33 mouse cellular contexts compared by ENCODE assay signal in the genomic region with DNA sequence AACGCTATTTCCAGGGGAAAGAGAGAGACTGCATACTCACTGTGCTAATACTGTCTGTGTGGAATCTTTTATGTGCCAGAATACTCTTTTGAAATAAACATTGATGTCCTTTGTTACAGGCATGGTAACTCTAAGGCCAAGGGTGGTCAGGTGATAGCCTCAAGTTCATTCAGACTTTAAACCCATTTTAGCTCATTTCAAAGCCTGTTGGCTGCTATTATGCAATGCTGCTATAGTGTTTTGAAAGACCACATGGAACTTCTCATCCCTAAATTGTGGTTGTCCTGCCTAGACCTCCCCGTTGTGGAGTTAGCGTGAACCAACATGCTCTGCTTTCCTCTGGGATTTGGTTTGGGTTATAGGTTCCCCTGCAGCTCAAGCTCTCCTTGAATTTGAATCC. TPM values are rescaled to one million over a fixed set of nuclear protein-coding genes. Genes with fewer than 3 reads are reported as not detected.
A peak's percentile ranks its signal among the peaks of the same experiment; 100 is the strongest.
DNase-seq lines count a peak whose midpoint lies in the region; ATAC-seq and TF ChIP-seq lines count a peak whose summit lies in the region.
"Had no signal": no experiment of that assay in that cellular context is flagged by ENCODE, and none has a peak within 500 bp of the region (broad histone marks: within the 10 kb centered on the region; RNA-seq: fewer than 3 reads in every experiment).

No protein-coding gene starts in this region.

- H3K4me3 ChIP-seq in left cerebral cortex, adult 2 months, result no peak overlapping the region
- no peak overlapping the region for H3K4me3 ChIP-seq in testis, adult 2 months (ENCODE audit: control insufficient read depth, low read depth, low read length)
- H3K4me3 ChIP-seq: heart, adult 2 months; heart, embryonic 12.5 days; hindbrain, embryonic 13.5 days; kidney, embryonic 15.5 days; liver, embryonic 13.5 days had no signal

- TF ChIP-seq POLR2A in testis, adult 2 months (IDR thresholded peaks at IDR 0.05; ENCODE audit: control insufficient read depth, low read depth, low read length), result no peak

- intact Hi-C loops in left cerebral cortex, adult 2 months (cut with DNase I), result no loop called here

- ATAC-seq in cerebellum, adult (ENCODE audit: insufficient number of reproducible peaks, low FRiP score, low TSS enrichment), result no peak
- ATAC-seq: forebrain, embryonic 14.5 days; intestine, embryonic 16.5 days; midbrain, embryonic 16.5 days had no signal

- peaks cover 7% of the 10 kb centered on the region for H3K4me1 ChIP-seq in testis, adult 2 months (ENCODE audit: control insufficient read depth, insufficient read depth, low read length)

- no peaks in the 10 kb centered on the region for H3K27me3 ChIP-seq in testis, adult 2 months (ENCODE audit: control insufficient read depth, insufficient read depth, low read length)
- H3K27me3 ChIP-seq: heart, embryonic 12.5 days; hindbrain, embryonic 13.5 days; kidney, embryonic 15.5 days; liver, embryonic 13.5 days had no signal

- peak; percentile 29 for DNase-seq in adrenal gland, adult 2 months
- no peak for DNase-seq in adrenal gland, adult 8-10 months
- DNase-seq in left cerebral cortex, adult 2 months (ENCODE audit: extremely low spot score in 1 of 2, low spot score in 2 of 2), result no peak
- DNase-seq in left cerebral cortex, adult 8-10 months (ENCODE audit: low spot score in 2 of 2), result no peak
- DNase-seq in testis, postnatal 14 days (ENCODE audit: low spot score), result no peak
- DNase-seq: cerebellum, adult 11 months; cerebellum, adult 9-10 months; cerebellum, postnatal 36 days; gastrocnemius, postnatal 25 days; heart, adult 2 months; heart, postnatal 4 days; layer of hippocampus, postnatal 36 days; liver, embryonic 13.5 days; lung, embryonic 14.5 days; lung, postnatal 36 days; right cerebral cortex, postnatal 4 days had no signal

- H3K27ac ChIP-seq in left cerebral cortex, adult 2 months, result peak overlapping the region; percentile 36
- peak overlapping the region; percentile 49 for H3K27ac ChIP-seq in testis, adult 2 months (ENCODE audit: control insufficient read depth, insufficient read depth, low read depth, low read length)
- H3K27ac ChIP-seq: heart, adult 2 months; hindbrain, embryonic 13.5 days; kidney, embryonic 15.5 days; liver, embryonic 13.5 days had no signal

- H3K36me3 ChIP-seq in testis, adult 2 months (ENCODE audit: control insufficient read depth, insufficient read depth, low read length), result no peaks in the 10 kb centered on the region

- no peak for TF ChIP-seq CTCF in left cerebral cortex, adult 2 months (IDR thresholded peaks at IDR 0.05)
- TF ChIP-seq CTCF in testis, adult 2 months (IDR thresholded peaks at IDR 0.05; ENCODE audit: control insufficient read depth, insufficient read depth, insufficient replicate concordance, low read depth, low read length), result no peak

RNA-seq across cellular contexts. Expression of gene Nfx1, which starts 5.0 kb away (rescaled TPM):
- total RNA-seq in adrenal gland, adult 2 months (2021), result 10 to 100 TPM; 66.1 to 93.2 TPM
- 23.7 and 31.0 TPM in 2 replicates for polyA plus RNA-seq in adrenal gland, adult 2 months (2012; rRNA removed)
- 100 to 1,000 TPM in 2 of 4 experiments, 10 to 100 TPM in 2; 86.1 to 168 (median 125) TPM for total RNA-seq in adrenal gland, adult 8-10 months (2022)
- total RNA-seq in left cerebral cortex, adult 2 months (2021), result 10 to 100 TPM; 69.2 to 76.6 TPM
- 10 to 100 TPM; 77.9 to 83.4 (median 80.2) TPM for total RNA-seq in left cerebral cortex, adult 8-10 months (2022)
- 28.2 and 29.5 TPM in 2 replicates for polyA plus RNA-seq in testis, adult 2 months (2012; rRNA removed)

RNA-seq across cellular contexts. Expression of gene Chmp5, which starts 27.5 kb away (rescaled TPM):
- 100 to 1,000 TPM; 101 to 104 TPM for total RNA-seq in adrenal gland, adult 2 months (2021)
- polyA plus RNA-seq in adrenal gland, adult 2 months (2012; rRNA removed), result 4.1 and 4.5 TPM in 2 replicates
- total RNA-seq in adrenal gland, adult 8-10 months (2022), result 100 to 1,000 TPM in 3 of 4 experiments, 10 to 100 TPM in 1; 97.2 to 108 (median 103) TPM
- total RNA-seq in left cerebral cortex, adult 2 months (2021), result 10 to 100 TPM; 79.0 to 79.7 TPM
- total RNA-seq in left cerebral cortex, adult 8-10 months (2022), result 10 to 100 TPM; 73.9 to 90.3 (median 79.7) TPM
- polyA plus RNA-seq in testis, adult 2 months (2012; rRNA removed), result 18.0 and 19.0 TPM in 2 replicates

RNA-seq across cellular contexts. Expression of gene Bag1, which starts 27.6 kb away (rescaled TPM):
- 100 to 1,000 TPM; 274 to 368 TPM for total RNA-seq in adrenal gland, adult 2 months (2021)
- polyA plus RNA-seq in adrenal gland, adult 2 months (2012; rRNA removed), result 268 and 567 TPM in 2 replicates
- 100 to 1,000 TPM; 187 to 375 (median 251) TPM for total RNA-seq in adrenal gland, adult 8-10 months (2022)
- total RNA-seq in left cerebral cortex, adult 2 months (2021), result 100 to 1,000 TPM; 164 to 181 TPM
- 100 to 1,000 TPM; 176 to 192 (median 181) TPM for total RNA-seq in left cerebral cortex, adult 8-10 months (2022)
- polyA plus RNA-seq in testis, adult 2 months (2012; rRNA removed), result 229 and 254 TPM in 2 replicates

RNA-seq across cellular contexts. Expression of gene Spink4, which starts 55.8 kb away (rescaled TPM):
- total RNA-seq in adrenal gland, adult 2 months (2021), result 100 to 1,000 TPM in 1 of 2 experiments, not detected in 1; 112 TPM
- 6.3 and 15.7 TPM in 2 replicates for polyA plus RNA-seq in adrenal gland, adult 2 months (2012; rRNA removed)
- total RNA-seq in adrenal gland, adult 8-10 months (2022), result 100 to 1,000 TPM in 2 of 4 experiments, not detected in 2; 117 to 151 TPM
- total RNA-seq in left cerebral cortex, adult 2 months (2021), result not detected
- total RNA-seq in left cerebral cortex, adult 8-10 months (2022), result not detected
- 5.1 and 11.1 TPM in 2 replicates for polyA plus RNA-seq in testis, adult 2 months (2012; rRNA removed)
- total RNA-seq: G1E; gastrocnemius, postnatal 25 days; layer of hippocampus, adult 8-10 months; layer of hippocampus, postnatal 36 days; left cerebral cortex, postnatal 14 days; megakaryocyte, adult 5-6 weeks; neutrophil, adult 5-6 weeks had no signal
- polyA plus RNA-seq: embryonic facial prominence, embryonic 11.5 days; forebrain, embryonic 14.5 days; G1E; hindbrain, embryonic 13.5 days; limb, embryonic 11.5 days; lung, embryonic 14.5 days; midbrain, embryonic 11.5 days; midbrain, embryonic 16.5 days; neural tube, embryonic 11.5 days had no signal
